Mouse (Mus musculus): Measurements from ENCODE around the gene Taf3. TPM values are rescaled to one million over a fixed set of nuclear protein-coding genes. Genes with fewer than 3 reads are reported as not detected.
A peak's percentile ranks its signal among the peaks of the same experiment; 100 is the strongest.

The Taf3 gene
- polyA plus RNA-seq, 1 experiment from 2014 or later, result 17.9 TPM

DNA sequence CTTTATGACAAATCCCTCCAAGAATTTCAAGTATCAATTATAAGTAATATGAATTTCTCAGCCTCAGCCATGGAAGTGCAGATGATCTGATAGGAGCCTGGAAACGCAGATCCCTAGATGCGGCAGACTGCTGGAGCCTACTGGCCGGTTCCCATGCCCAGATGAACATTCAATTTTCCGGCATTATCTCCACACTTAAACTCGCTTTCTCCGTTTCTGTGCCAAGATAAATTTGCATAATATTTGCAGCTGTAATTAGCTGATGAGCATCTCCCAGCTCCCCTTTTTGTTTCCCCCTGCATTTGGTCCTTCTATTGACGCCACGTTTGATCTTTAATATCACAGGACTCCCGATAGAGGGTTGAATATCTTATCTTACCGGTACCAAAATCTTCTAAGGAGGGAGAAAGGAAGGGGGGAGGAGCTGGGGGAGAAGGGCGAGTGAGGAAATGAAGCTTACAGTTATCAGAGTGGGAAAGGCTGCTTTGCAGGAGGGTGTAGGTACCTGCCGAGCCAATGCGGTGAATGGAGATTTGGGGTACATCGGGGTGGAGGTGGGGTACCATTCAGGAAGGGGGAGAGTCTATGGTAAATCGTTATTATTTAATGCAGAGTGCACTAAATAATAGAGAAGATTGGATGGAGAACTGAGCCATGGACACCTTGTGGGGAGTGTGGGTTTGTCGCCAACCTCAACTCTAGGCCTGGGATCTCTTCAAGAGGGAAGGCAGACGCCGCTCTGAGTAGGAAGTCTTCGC is 153.4 kb downstream of the Taf3 start:
- Histone ChIP-seq H3K4me1 (peaks cover 6% of the 10 kb centered on the region; the same call in 1 of the 2 replicates), H3K9me3 (replicated peaks) (no peaks in the 10 kb centered on the region), H3K27ac (no peak overlapping the region), H3K4me2 (no peak overlapping the region), H3K4me3 (no peak overlapping the region), H3K36me3 (ENCODE audit: poor library complexity, severe bottlenecking) (no peaks in the 10 kb centered on the region), H3K9ac (no peak overlapping the region), H3K27me3 (peaks cover 97% of the 10 kb centered on the region)
- ATAC-seq, result no peak
- WGBS, result 2% methylated on average over 19 of the region's 19 CpGs

DNA sequence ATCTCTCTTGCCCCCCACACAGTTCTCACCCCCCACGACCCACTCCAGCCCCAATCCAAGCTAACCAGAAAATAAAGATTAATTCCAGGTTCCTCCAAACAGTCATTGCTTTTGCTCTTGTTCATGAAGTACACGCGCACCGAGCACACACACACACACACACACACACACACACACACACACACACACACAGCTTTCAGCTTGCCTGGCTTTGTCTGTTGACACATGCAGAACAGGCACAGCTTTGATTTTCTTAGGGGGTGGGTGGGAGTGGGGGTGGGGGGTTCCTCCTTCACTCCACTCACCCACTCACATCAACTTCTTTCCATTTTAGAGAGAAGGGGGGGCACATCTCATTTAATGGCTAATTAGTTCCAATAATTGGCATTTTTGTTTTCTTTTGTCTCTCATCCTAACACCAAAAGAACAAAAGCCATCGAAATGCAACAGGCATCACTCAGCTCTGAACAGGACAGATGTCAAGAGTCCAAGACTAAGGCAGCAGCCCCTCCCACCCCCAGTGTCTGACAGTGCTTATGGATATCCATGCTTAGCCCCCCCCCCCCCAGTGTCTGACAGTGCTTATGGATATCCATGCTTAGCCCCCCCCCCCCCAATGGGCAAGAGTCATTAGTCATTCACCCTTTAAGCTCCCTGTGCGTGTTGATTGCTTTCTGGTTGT is 155.0 kb downstream of the Taf3 start:
- Histone ChIP-seq H3K4me2 (no peak overlapping the region), H3K4me1 (peaks cover 14% of the 10 kb centered on the region; the same call in 1 of the 2 replicates), H3K9me3 (replicated peaks) (no peaks in the 10 kb centered on the region), H3K36me3 (ENCODE audit: poor library complexity, severe bottlenecking) (no peaks in the 10 kb centered on the region), H3K4me3 (no peak overlapping the region), H3K27ac (no peak overlapping the region), H3K27me3 (peaks cover 97% of the 10 kb centered on the region), H3K9ac (no peak overlapping the region)
- under 1% methylated on average over 5 of the region's 6 CpGs for WGBS
- peak; percentile 25; the same call in 1 of the 2 replicates for ATAC-seq

DNA sequence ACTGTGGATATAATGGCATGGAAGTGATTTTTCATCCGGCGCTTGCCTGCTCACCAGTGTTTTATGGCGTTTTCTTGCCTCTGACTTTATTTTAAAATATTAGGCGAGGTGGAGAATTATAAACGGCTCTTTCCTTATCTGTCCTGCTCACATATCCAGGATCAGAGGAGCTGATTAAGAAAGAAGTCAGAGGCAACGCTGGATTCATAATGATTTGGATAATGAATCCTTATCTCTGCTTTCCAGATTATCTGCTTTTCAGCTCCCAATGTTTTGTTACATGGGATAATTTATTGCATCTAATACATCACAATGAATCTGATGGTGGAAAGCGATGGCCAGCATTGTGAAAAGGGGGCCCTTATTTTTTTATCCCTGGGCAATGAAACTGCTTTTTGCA is 155.9 kb downstream of the Taf3 start:
- H3K27me3 ChIP-seq, result peaks cover 97% of the 10 kb centered on the region
- WGBS, result 4% methylated on average over 7 of the region's 7 CpGs
- no peaks in the 10 kb centered on the region for H3K9me3 ChIP-seq (replicated peaks)
- ATAC-seq, result no peak
- H3K4me2 ChIP-seq, result no peak overlapping the region
- H3K36me3 ChIP-seq (ENCODE audit: poor library complexity, severe bottlenecking), result no peaks in the 10 kb centered on the region
- H3K4me1 ChIP-seq, result peaks cover 14% of the 10 kb centered on the region; the same call in 1 of the 2 replicates
- no peak overlapping the region for H3K4me3 ChIP-seq
- H3K27ac ChIP-seq, result no peak overlapping the region
- H3K9ac ChIP-seq, result no peak overlapping the region

DNA sequence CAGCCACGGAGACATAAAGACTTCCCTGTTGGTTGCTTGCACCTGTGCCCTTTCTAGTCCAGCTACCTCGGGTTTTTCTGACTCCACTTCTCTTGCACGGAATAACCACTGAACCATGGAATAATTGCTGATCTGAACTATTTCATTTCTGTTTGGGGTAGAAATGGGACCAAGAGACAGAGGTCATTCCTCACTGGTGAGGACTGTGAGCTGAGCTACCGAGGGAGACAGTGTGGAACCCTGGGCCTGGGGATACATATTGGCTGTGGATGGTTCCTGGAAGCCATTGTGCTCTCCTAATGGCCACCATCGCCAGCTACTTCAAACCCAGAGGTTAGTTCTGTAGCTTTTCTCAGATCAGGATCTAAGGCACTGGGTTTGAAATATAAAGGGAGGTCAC is 157.5 kb downstream of the Taf3 start:
- 1% methylated on average over 5 of the region's 5 CpGs for WGBS
- Histone ChIP-seq H3K4me1 (peaks cover 14% of the 10 kb centered on the region; the same call in 1 of the 2 replicates), H3K4me2 (no peak overlapping the region), H3K27ac (no peak overlapping the region), H3K9me3 (replicated peaks) (no peaks in the 10 kb centered on the region), H3K36me3 (ENCODE audit: poor library complexity, severe bottlenecking) (no peaks in the 10 kb centered on the region), H3K9ac (no peak overlapping the region), H3K4me3 (no peak overlapping the region), H3K27me3 (peaks cover 97% of the 10 kb centered on the region)
- no peak for ATAC-seq

DNA sequence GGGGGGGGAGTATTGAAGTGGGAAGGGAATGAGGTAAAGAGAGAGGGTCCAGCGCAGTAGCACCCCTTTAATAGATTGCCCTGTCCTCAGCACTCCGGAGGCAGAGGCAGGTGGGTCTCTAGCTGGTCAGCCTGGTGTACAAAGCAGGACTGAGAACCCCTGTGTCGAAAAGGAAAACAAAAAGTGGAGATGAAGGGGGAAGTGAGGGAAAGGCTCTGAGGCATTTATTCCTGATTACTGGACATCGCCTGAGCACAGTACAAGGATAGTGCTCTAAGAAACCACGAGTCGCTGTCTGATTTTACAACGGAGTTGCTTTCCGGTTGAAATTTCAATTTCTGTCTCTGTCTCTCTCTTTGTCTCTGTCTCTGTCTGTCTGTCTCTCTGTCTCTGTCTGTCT is 158.1 kb downstream of the Taf3 start:
- ATAC-seq, result no peak
- WGBS, result 4% methylated on average over 8 of the region's 8 CpGs
- Histone ChIP-seq H3K4me3 (no peak overlapping the region), H3K9ac (no peak overlapping the region), H3K9me3 (replicated peaks) (no peaks in the 10 kb centered on the region), H3K27ac (no peak overlapping the region), H3K36me3 (ENCODE audit: poor library complexity, severe bottlenecking) (no peaks in the 10 kb centered on the region), H3K4me2 (no peak overlapping the region), H3K4me1 (peaks cover 11% of the 10 kb centered on the region; the same call in 1 of the 2 replicates), H3K27me3 (peaks cover 97% of the 10 kb centered on the region)

DNA sequence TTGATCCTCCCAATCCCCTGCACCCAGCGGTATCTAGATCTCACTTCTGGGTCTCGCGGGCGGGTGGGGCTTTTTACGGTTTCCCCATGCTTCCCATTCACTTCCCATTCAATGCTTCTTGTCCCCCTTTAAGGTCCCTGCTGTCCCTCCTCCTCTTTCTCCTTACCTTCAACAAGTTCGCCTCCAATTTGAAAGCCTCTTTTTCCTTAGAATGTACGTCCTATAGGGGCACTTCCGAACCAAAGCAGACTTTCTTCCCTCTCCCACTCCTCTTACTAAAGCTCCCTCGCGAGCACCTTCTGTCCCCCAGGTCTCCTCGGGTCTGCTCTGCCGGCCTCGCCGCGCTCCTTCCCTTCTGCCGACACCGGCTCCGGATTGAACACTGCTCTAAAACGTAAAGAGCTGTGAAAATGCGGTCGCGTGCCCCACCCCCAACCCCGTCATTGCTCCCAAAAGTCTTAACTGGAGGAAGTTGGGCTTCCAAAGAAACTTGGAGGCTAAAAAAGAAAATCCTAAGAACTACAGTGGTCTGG is 158.7 kb downstream of the Taf3 start, which contains the start of gene Gata3:
TSS of gene Gata3 (minus strand) at position 384 of the 533 bp plus-strand sequence.
- Histone ChIP-seq H3K36me3 (ENCODE audit: poor library complexity, severe bottlenecking) (no peaks in the 10 kb centered on the region), H3K27ac (no peak within 1 kb of the TSS), H3K27me3 (peaks cover 97% of the 10 kb centered on the region), H3K4me2 (peak within 1 kb of the TSS; percentile 27; the same call in 1 of the 2 replicates), H3K9ac (no peak within 1 kb of the TSS), H3K4me3 (peak within 1 kb of the TSS; percentile 1; the same call in 1 of the 2 replicates), H3K9me3 (replicated peaks) (no peaks in the 10 kb centered on the region), H3K4me1 (peaks cover 8% of the 10 kb centered on the region; the same call in 1 of the 2 replicates)
- under 1% methylated on average over 23 of the region's 23 CpGs for WGBS
- no peak for ATAC-seq

DNA sequence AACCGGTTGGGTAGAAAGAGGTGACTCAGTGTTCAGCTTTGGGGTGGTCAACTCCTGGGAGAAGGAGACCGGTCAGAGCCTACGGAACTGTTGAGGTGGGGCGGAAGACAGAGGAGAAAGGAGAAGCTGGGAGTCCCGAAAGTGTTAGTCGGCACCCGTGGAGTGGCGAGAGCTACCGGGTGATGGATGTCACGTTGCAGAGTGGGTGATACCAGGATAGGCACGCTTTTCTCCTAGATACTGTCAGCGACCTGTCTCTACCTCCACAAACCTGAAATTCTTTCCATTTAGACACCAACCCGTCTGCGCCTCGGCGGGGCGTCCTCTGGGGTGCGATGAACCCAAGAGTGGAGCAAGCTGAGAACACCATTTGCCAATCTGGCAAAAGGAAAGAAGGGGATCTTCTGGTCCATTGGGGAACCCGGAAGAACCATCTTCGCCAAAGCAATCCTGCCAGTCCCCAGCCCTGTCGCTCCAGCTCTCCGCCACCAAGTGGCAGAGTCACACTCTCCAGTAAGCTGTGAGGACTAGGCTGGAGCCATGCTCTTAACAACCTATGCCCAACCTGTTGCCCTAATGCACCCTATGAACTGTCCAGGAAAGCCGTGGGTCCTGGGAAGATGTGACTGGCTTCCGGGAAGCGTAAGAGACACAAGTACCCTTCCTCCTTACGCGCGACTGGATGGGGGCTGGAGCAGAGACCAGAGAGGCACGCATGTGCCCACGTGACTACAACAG is 159.3 kb downstream of the Taf3 start, which contains the start of gene 9230102O04Rik:
TSS of gene 9230102O04Rik (minus strand) at position 628 of the 738 bp plus-strand sequence.
- Histone ChIP-seq H3K4me3 (peak within 1 kb of the TSS; percentile 1; the same call in 1 of the 2 replicates), H3K36me3 (ENCODE audit: poor library complexity, severe bottlenecking) (no peaks in the 10 kb centered on the region), H3K9me3 (replicated peaks) (no peaks in the 10 kb centered on the region), H3K4me2 (peak within 1 kb of the TSS; percentile 27; the same call in 1 of the 2 replicates), H3K27ac (no peak within 1 kb of the TSS), H3K27me3 (peaks cover 97% of the 10 kb centered on the region), H3K4me1 (peaks cover 8% of the 10 kb centered on the region; the same call in 1 of the 2 replicates), H3K9ac (no peak within 1 kb of the TSS)
- ATAC-seq, result peak; percentile 34; the same call in 1 of the 2 replicates
- under 1% methylated on average over 30 of the region's 30 CpGs for WGBS

DNA sequence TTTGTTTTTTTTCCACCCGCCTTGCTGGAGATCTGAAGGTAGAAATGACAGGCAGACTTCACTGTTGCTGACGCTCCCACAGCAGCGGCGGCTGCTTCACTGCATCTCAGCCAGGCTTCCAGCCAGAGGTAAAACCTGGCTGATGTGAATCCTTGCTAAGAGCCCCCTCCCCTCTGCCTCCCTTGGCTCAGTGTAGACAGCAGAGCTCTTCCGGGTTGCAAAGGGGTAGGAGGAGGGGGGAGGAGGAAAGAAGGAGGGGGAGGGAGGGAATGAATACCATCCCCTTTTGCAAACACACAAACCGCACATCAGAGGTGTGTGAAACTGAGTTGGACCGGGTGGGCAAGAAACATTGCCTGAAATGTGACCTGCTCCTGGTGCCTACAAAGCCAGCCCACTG is 160.8 kb downstream of the Taf3 start:
- ATAC-seq, result no peak
- Histone ChIP-seq H3K4me1 (peaks cover 8% of the 10 kb centered on the region; the same call in 1 of the 2 replicates), H3K27me3 (peaks cover 97% of the 10 kb centered on the region), H3K27ac (no peak overlapping the region), H3K4me3 (no peak overlapping the region), H3K9ac (no peak overlapping the region), H3K9me3 (replicated peaks) (no peaks in the 10 kb centered on the region), H3K36me3 (ENCODE audit: poor library complexity, severe bottlenecking) (no peaks in the 10 kb centered on the region), H3K4me2 (no peak overlapping the region)
- WGBS, result 0% methylated on average over 7 of the region's 7 CpGs

DNA sequence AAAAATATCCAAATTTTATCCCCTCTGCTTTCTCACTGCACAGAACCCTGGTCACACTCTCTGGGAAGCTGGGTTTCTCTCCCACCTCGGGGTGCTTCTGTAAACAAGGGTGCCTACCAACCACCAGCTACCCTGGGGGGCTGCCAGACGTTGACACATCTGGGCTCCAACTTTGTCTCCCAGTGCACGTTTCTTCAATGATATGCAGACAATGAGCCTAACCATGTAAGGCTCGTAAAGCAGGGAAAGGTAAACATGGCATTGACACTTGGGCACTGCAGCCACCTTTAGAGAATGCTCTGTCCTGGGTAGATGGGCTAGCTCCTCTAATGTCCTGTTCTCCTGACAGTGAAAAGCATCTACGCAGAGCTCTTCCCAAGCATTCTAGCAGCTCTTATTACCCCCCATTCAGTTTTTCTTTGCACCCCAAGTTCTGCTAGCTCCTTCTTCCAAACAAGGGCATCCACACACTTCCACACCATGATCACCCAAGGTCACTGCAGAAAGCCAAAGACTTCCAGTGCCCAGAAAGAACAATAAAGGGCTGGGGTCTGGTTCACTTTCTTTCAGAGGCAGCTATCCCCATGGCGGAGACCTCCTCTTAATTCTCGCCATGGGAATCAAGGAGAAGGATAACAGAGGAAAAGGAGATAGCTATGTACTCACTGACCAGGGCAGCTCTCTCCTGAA is 161.3 kb downstream of the Taf3 start:
- Histone ChIP-seq H3K4me3 (no peak overlapping the region), H3K4me2 (no peak overlapping the region), H3K9me3 (replicated peaks) (no peaks in the 10 kb centered on the region), H3K27me3 (peaks cover 97% of the 10 kb centered on the region), H3K36me3 (ENCODE audit: poor library complexity, severe bottlenecking) (no peaks in the 10 kb centered on the region), H3K9ac (no peak overlapping the region), H3K4me1 (peaks cover 12% of the 10 kb centered on the region; the same call in 1 of the 2 replicates), H3K27ac (no peak overlapping the region)
- ATAC-seq, result no peak
- 3% methylated on average over 7 of the region's 7 CpGs for WGBS

DNA sequence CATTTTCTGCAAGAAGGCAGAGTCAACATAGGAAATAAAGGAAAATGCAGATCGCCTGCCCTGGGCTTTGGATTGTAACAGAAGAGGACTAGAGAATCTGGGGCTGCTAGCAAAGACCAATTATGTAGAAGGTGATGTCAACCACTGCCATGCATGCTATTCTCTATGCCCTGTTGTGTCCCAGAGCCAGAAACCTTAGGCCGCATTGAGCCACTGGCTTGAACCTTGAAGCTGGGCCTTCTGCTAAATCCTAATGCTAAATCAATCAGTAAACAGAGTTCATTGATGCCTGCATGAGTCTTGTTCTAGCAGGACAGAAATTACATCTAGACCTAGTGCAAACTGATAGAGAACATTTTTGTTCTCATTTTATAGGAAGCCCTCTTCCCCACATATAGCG is 162.4 kb downstream of the Taf3 start:
- H3K27me3 ChIP-seq, result peaks cover 100% of the 10 kb centered on the region
- no peak for ATAC-seq
- no peak overlapping the region for H3K4me2 ChIP-seq
- H3K4me3 ChIP-seq, result no peak overlapping the region
- no peak overlapping the region for H3K9ac ChIP-seq
- no peak overlapping the region for H3K27ac ChIP-seq
- WGBS, result 5% methylated on average over 3 of the region's 3 CpGs
- H3K9me3 ChIP-seq (replicated peaks), result no peaks in the 10 kb centered on the region
- no peaks in the 10 kb centered on the region for H3K36me3 ChIP-seq (ENCODE audit: poor library complexity, severe bottlenecking)
- H3K4me1 ChIP-seq, result peaks cover 18% of the 10 kb centered on the region

DNA sequence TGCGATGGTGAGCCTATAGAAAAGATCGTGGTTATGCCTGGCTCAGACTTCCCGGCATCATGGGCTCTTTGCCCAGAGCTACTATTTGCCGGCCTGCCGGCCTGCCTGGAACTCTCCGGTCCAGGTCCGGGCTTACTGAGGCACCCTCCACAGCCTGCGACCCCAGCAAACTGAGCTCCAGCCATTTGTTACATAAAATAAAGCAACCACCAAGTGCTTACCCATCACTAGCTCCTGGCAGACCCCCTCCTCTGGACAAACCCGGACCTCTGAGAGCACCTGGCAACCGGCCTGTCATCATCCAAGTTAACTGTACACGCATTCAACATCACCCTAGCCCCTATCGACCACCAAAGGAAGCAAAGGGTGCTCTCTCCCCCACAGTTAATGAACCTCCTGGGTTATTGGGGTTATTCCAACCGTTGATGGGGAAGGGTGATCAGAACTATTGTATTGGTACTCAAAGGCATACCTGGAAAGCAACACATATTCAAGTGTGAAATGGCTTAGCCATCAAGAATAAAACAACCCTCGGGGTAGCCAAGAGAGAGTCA is 163.1 kb downstream of the Taf3 start:
- Histone ChIP-seq H3K4me1 (peaks cover 21% of the 10 kb centered on the region), H3K27ac (no peak overlapping the region), H3K36me3 (ENCODE audit: poor library complexity, severe bottlenecking) (no peaks in the 10 kb centered on the region), H3K4me3 (no peak overlapping the region), H3K9me3 (replicated peaks) (no peaks in the 10 kb centered on the region), H3K4me2 (no peak overlapping the region), H3K9ac (no peak overlapping the region), H3K27me3 (peaks cover 100% of the 10 kb centered on the region)
- WGBS, result under 1% methylated on average over 14 of the region's 14 CpGs
- ATAC-seq, result no peak
